ENCODE assay signal across 9 mouse cellular contexts in genomic region chr6:97416972-97417554, GRCm38 (mm10).
A peak's percentile ranks its signal among the peaks of the same experiment; 100 is the strongest.
DNase-seq lines count a peak whose midpoint lies in the region; ATAC-seq and TF ChIP-seq lines count a peak whose summit lies in the region.
"Had no signal": no experiment of that assay in that cellular context is flagged by ENCODE, and none has a peak within 500 bp of the region (broad histone marks: within the 10 kb centered on the region; RNA-seq: fewer than 3 reads in every experiment).

No protein-coding gene starts in this region.

- no peak overlapping the region for H3K4me2 ChIP-seq in liver, embryonic 14.5 days (ENCODE audit: low read depth)

- H3K4me1 ChIP-seq in liver, embryonic 14.5 days (replicated peaks; ENCODE audit: control insufficient read depth in 2 of 2, insufficient read depth in 2 of 2, low read length in 1 of 2): no peaks in the 10 kb centered on the region; a peak in 1 of 4 replicates

- H3K9ac ChIP-seq in liver, embryonic 14.5 days (replicated peaks): no peak overlapping the region

- 51% methylated on average over 13 of the region's 13 CpGs for WGBS in liver, embryonic 14.5 days (ENCODE audit: insufficient replicate concordance)

- no peaks in the 10 kb centered on the region for H3K36me3 ChIP-seq in liver, embryonic 14.5 days (replicated peaks; ENCODE audit: control insufficient read depth, insufficient read depth, low read depth)

- peak; percentile 27 for DNase-seq in A20 (ENCODE audit: low read depth, low spot score)
- peak; percentile 76 for DNase-seq in NIH3T3 (ENCODE audit: low read depth)
- peak; percentile 26 for DNase-seq in cerebellum, adult 9-10 months
- DNase-seq in gastrocnemius, adult 18-20 months (ENCODE audit: low spot score): peak; percentile 80
- peak; percentile 52 to 76 for DNase-seq in kidney, adult 8-10 months
- DNase-seq in liver, embryonic 14.5 days (ENCODE audit: low read depth in 3 of 3, low spot score in 3 of 3): no peak
- peak; percentile 58 for DNase-seq in ovary, postnatal 14 days (ENCODE audit: low spot score)
- DNase-seq in thymus, postnatal 4 days: peak; percentile 85

- no peaks in the 10 kb centered on the region for H3K9me3 ChIP-seq in liver, embryonic 14.5 days (ENCODE audit: control insufficient read depth, low read length)

- no peak for TF ChIP-seq EP300 in liver, embryonic 14.5 days (IDR thresholded peaks at IDR 0.05; ENCODE audit: low read depth)

- no peak; the same call in 1 of the 2 replicates for ATAC-seq in liver, embryonic 14.5 days (ENCODE audit: insufficient read depth)

- H3K27me3 ChIP-seq in liver, embryonic 14.5 days (ENCODE audit: control insufficient read depth, insufficient read depth, low read length): no peaks in the 10 kb centered on the region

- peak; percentile 93 for TF ChIP-seq CTCF in liver, embryonic 14.5 days (IDR thresholded peaks at IDR 0.05; ENCODE audit: low read depth)

- no peak overlapping the region for H3K27ac ChIP-seq in liver, embryonic 14.5 days

- H3K4me3 ChIP-seq in liver, embryonic 14.5 days (ENCODE audit: insufficient read depth in 1 of 2, low read depth in 2 of 2, low read length in 2 of 2): no peak overlapping the region
- H3K4me3 ChIP-seq: erythroblast, embryonic 14.5 days had no signal

Comparison
In these comparisons a context has a peak if more than half of its experiments do, and no peak if none do; other contexts are left out.
1. DNase-seq: peak in A20 (single experiment), NIH3T3 (single experiment), cerebellum, adult 9-10 months (single experiment), gastrocnemius, adult 18-20 months (single experiment), kidney, adult 8-10 months (2 of 2), ovary, postnatal 14 days (single experiment) and thymus, postnatal 4 days (single experiment); none in liver, embryonic 14.5 days (0 of 3).